Mouse (Mus musculus): ENCODE results near the gene Actl9. TPM values are rescaled to one million over a fixed set of nuclear protein-coding genes. Genes with fewer than 3 reads are reported as not detected.

Actl9 gene
- not detected in 2 replicates for polyA plus RNA-seq (2016; fragmentation: Nextera tagmentation; extraction: Ambion mirVana)

DNA sequence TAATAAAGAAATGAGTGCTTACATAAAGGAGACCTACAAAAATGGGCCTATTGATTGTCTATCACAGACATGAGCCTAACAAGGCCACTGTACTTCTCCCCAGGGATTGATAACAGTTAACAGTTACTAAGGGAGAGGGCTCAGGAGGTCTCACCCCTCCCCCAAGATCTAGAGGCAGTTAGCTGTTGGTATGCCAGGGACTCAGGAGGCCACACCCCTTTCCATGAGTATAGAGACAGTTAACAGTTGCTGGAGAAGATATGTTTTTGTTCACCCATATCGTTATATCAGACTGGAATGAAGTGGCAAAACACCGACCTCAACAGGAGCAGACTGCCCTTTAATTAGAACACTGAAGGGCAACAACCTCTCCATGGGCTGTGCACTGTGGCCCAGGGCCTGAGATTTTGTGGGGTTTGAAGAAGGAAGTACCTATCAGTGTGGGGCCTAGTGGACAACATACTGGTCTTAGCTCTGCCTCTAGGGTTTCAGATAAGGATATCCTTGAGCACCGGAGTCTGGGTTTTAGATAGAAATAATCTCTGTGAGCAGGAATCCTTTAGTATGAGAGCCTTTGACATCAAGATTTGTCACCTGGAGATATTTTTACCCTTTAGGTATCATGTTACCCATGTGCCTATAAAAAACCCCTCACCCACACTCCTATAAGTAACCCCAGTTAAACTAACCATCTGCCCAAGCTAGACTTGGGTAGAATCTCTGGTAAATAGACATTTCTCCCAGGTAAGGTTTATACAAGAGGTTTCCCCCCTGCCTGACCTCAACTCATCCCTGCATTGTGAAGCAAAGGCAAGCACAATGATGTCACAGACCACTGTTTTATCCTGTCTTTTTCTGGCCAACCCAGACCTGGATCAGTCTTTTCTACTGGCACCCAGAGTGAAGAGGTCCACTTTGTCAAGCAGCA lies at the start of gene Actl9:
Gene Actl9, plus strand, starts transcription at position 878 of the 928 bp plus-strand sequence.
- 91% methylated on average over 3 of the region's 3 CpGs for WGBS
- no peak for ATAC-seq (ENCODE audit: low FRiP score)

GRCm38 (mm10) chr17:33385705-33386104 lies 47.0 kb upstream of the Actl9 start:
- Histone ChIP-seq H3K9me3 (no peaks in the 10 kb centered on the region), H3K36me3 (replicated peaks) (peaks cover 50% of the 10 kb centered on the region), H3K4me1 (no peaks in the 10 kb centered on the region), H3K27ac (no peak overlapping the region), H3K4me3 (replicated peaks) (no peak overlapping the region), H3K9ac (no peak overlapping the region), H3K4me2 (no peak overlapping the region), H3K27me3 (no peaks in the 10 kb centered on the region)
- no peak for ATAC-seq (ENCODE audit: low FRiP score)

More for the DNA sequence above, at the start of gene Actl9:
- no peaks in the 10 kb centered on the region for H3K4me1 ChIP-seq
- no peaks in the 10 kb centered on the region for H3K9me3 ChIP-seq
- H3K9ac ChIP-seq = no peak within 1 kb of the TSS
- H3K4me3 ChIP-seq (replicated peaks) = no peak within 1 kb of the TSS
- H3K4me2 ChIP-seq = no peak within 1 kb of the TSS
- 0 out of 2 replicates have a peak, but pooled peaks cover 3% of the 10 kb centered on the region for H3K27me3 ChIP-seq
- H3K27ac ChIP-seq = no peak within 1 kb of the TSS
- H3K36me3 ChIP-seq (replicated peaks) = no peaks in the 10 kb centered on the region

DNA sequence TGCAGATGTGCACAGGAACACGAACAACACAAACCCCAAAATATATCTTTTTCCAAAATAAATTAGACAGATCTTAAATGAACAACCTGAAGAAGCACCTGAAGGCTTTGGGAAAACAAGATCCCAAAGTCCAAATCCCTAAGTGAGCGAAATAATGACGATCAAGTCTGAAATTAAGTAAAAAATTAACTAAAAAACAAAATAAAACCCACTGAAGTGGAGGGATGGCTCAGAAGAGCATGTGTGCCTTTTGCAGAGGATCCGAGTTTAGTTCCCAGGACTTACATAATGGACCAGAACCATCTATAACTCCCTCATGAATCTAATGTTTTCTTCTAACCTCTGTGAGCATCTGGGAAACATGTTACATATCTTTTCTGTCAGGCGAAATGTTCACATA lies 40.4 kb upstream of the Actl9 start:
- ATAC-seq (ENCODE audit: low FRiP score) = no peak
- 95% methylated on average over 5 of the region's 5 CpGs for WGBS
- Histone ChIP-seq H3K36me3 (replicated peaks) (no peaks in the 10 kb centered on the region), H3K27ac (no peak overlapping the region), H3K4me2 (no peak overlapping the region), H3K9me3 (no peaks in the 10 kb centered on the region), H3K9ac (no peak overlapping the region), H3K4me3 (replicated peaks) (no peak overlapping the region), H3K4me1 (peaks cover 13% of the 10 kb centered on the region), H3K27me3 (no peaks in the 10 kb centered on the region)

- peak within 1 kb of the TSS; percentile 74 for H3K27ac ChIP-seq
- H3K4me3 ChIP-seq (replicated peaks) = peak within 1 kb of the TSS; percentile 90
- H3K27me3 ChIP-seq = no peaks in the 10 kb centered on the region
- peak within 1 kb of the TSS; percentile 66 for H3K4me2 ChIP-seq
- WGBS = under 1% methylated on average over 44 of the region's 44 CpGs
- peak within 1 kb of the TSS; percentile 77 for H3K9ac ChIP-seq
- H3K4me1 ChIP-seq = peaks cover 13% of the 10 kb centered on the region
- H3K36me3 ChIP-seq (replicated peaks) = no peaks in the 10 kb centered on the region
- peak; percentile 98 for ATAC-seq (ENCODE audit: low FRiP score)
- H3K9me3 ChIP-seq = no peaks in the 10 kb centered on the region
These were observed 38.3 kb upstream of the Actl9 start, which contains the start of gene Zfp101 for GRCm38 (mm10) chr17:33394182-33395034. Gene Zfp101, minus strand, starts transcription at chr17:33394641.

GRCm38 (mm10) chr17:33439148-33439547 lies 6.5 kb downstream of the Actl9 start:
- 0 out of 2 replicates have a peak, but pooled peaks cover 3% of the 10 kb centered on the region for H3K27me3 ChIP-seq
- no peaks in the 10 kb centered on the region for H3K4me1 ChIP-seq
- WGBS = 74% methylated on average over 1 of the region's 1 CpGs
- no peak overlapping the region for H3K9ac ChIP-seq
- no peaks in the 10 kb centered on the region for H3K36me3 ChIP-seq (replicated peaks)
- no peaks in the 10 kb centered on the region for H3K9me3 ChIP-seq
- no peak overlapping the region for H3K4me2 ChIP-seq
- H3K4me3 ChIP-seq (replicated peaks) = no peak overlapping the region
- ATAC-seq (ENCODE audit: low FRiP score) = no peak; the same call in 1 of the 2 replicates
- no peak overlapping the region for H3K27ac ChIP-seq

DNA sequence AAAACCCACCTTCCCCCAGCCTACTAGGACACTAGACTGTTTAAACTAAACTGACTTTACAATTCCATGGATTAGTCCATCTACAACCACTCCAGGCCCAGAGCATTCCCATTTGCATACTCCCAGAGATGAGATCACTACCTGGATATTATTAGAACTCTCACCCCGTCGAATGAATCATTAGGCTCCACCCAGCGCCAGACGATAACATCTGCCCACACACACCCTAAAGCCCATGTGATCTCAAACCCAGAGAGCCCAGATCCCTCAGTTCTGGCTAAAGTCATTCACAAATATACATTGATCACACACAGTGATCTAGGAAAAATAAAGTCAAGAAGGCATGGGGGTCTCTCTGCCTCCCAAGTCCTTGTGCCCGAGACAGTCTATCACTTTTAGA lies 7.2 kb downstream of the Actl9 start:
- Histone ChIP-seq H3K4me3 (replicated peaks) (no peak overlapping the region), H3K4me1 (no peaks in the 10 kb centered on the region), H3K4me2 (no peak overlapping the region), H3K27ac (no peak overlapping the region), H3K27me3 (0 out of 2 replicates have a peak, but pooled peaks cover 2% of the 10 kb centered on the region), H3K36me3 (replicated peaks) (no peaks in the 10 kb centered on the region), H3K9ac (no peak overlapping the region), H3K9me3 (no peaks in the 10 kb centered on the region)
- ATAC-seq (ENCODE audit: low FRiP score) = no peak
- 83% methylated on average over 5 of the region's 5 CpGs for WGBS

- ATAC-seq (ENCODE audit: low FRiP score) = no peak
- Histone ChIP-seq H3K4me3 (replicated peaks) (no peak overlapping the region), H3K9ac (no peak overlapping the region), H3K27ac (no peak overlapping the region), H3K36me3 (replicated peaks) (no peaks in the 10 kb centered on the region), H3K4me2 (no peak overlapping the region), H3K27me3 (no peaks in the 10 kb centered on the region), H3K9me3 (no peaks in the 10 kb centered on the region), H3K4me1 (no peaks in the 10 kb centered on the region)
These were observed 8.5 kb downstream of the Actl9 start for GRCm38 (mm10) chr17:33441159-33441558.

DNA sequence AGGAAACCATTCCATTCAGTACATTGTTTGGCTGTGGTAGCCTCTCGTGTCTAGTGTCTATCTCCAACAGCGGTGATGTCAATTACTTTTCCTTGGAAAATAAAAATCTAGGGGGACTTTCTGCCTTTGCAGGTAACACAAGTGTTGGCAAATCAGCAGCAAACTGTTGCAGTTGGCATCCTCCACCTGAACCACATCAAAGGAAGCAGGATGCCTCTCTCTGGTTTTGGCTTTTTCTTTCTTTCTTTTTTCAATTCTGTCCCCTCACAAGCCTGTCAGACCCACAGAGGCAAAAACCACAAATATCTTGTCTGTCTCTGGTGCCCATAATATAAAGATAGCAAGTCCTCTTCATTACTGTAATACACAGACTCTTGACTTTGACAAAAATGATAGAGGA lies 23.9 kb downstream of the Actl9 start:
- ATAC-seq (ENCODE audit: low FRiP score) = no peak
- Histone ChIP-seq H3K9me3 (no peaks in the 10 kb centered on the region), H3K9ac (no peak overlapping the region), H3K27me3 (no peaks in the 10 kb centered on the region), H3K27ac (no peak overlapping the region), H3K4me3 (replicated peaks) (no peak overlapping the region), H3K36me3 (replicated peaks) (no peaks in the 10 kb centered on the region), H3K4me1 (no peaks in the 10 kb centered on the region), H3K4me2 (no peak overlapping the region)
- WGBS = 82% methylated on average over 2 of the region's 2 CpGs

- H3K9ac ChIP-seq = no peak overlapping the region
- H3K4me2 ChIP-seq = no peak overlapping the region
- H3K27me3 ChIP-seq = no peaks in the 10 kb centered on the region
- no peaks in the 10 kb centered on the region for H3K4me1 ChIP-seq
- no peak overlapping the region for H3K27ac ChIP-seq
- 76% methylated on average over 6 of the region's 6 CpGs for WGBS
- ATAC-seq (ENCODE audit: low FRiP score) = no peak
- no peaks in the 10 kb centered on the region for H3K9me3 ChIP-seq
- H3K4me3 ChIP-seq (replicated peaks) = no peak overlapping the region
- no peaks in the 10 kb centered on the region for H3K36me3 ChIP-seq (replicated peaks)
These were observed 38.5 kb downstream of the Actl9 start for GRCm38 (mm10) chr17:33471206-33471605.

Other genes starting within 250 kb of the Actl9 start
- gene Olfr239, start 241.6 kb upstream of the Actl9 start, polyA plus RNA-seq (2016; fragmentation: Nextera tagmentation; extraction: Ambion mirVana) = not detected in 2 replicates
- not detected in 2 replicates for gene Olfr1564, start 211.2 kb upstream of the Actl9 start, polyA plus RNA-seq (2016; fragmentation: Nextera tagmentation; extraction: Ambion mirVana)
- 20.4 and 21.0 TPM in 2 replicates for gene Zfp955a, start 177.8 kb upstream of the Actl9 start, polyA plus RNA-seq (2016; fragmentation: Nextera tagmentation; extraction: Ambion mirVana)
- 0.03 and 0.05 TPM in 2 replicates for gene Olfr63, start 168.2 kb upstream of the Actl9 start, polyA plus RNA-seq (2016; fragmentation: Nextera tagmentation; extraction: Ambion mirVana)
- 13.6 and 13.7 TPM in 2 replicates for gene Zfp955b, start 143.4 kb upstream of the Actl9 start, polyA plus RNA-seq (2016; fragmentation: Nextera tagmentation; extraction: Ambion mirVana)
- gene Zfp81, start 74.0 kb upstream of the Actl9 start, polyA plus RNA-seq (2016; fragmentation: Nextera tagmentation; extraction: Ambion mirVana) = 16.0 and 18.0 TPM in 2 replicates
- gene Zfp101, start 38.3 kb upstream of the Actl9 start, polyA plus RNA-seq (2016; fragmentation: Nextera tagmentation; extraction: Ambion mirVana) = 20.7 and 25.7 TPM in 2 replicates
- gene Adamts10, start 91.3 kb downstream of the Actl9 start, polyA plus RNA-seq (2016; fragmentation: Nextera tagmentation; extraction: Ambion mirVana) = 52.1 and 53.2 TPM in 2 replicates
- gene Myo1f, start 122.8 kb downstream of the Actl9 start, polyA plus RNA-seq (2016; fragmentation: Nextera tagmentation; extraction: Ambion mirVana) = 1.7 and 1.8 TPM in 2 replicates
- gene Zfp414, start 196.2 kb downstream of the Actl9 start, polyA plus RNA-seq (2016; fragmentation: Nextera tagmentation; extraction: Ambion mirVana) = 50.6 and 52.7 TPM in 2 replicates
- gene Pram1, start 205.2 kb downstream of the Actl9 start, polyA plus RNA-seq (2016; fragmentation: Nextera tagmentation; extraction: Ambion mirVana) = 0.72 and 0.95 TPM in 2 replicates